Mouse (Mus musculus): ENCODE measurements around the gene Gmppb. TPM values are rescaled to one million over a fixed set of nuclear protein-coding genes. Genes with fewer than 3 reads are reported as not detected.

The Gmppb gene
- total RNA-seq, 2 experiments from 2014 or later = 10.5 to 10.6 TPM

DNA sequence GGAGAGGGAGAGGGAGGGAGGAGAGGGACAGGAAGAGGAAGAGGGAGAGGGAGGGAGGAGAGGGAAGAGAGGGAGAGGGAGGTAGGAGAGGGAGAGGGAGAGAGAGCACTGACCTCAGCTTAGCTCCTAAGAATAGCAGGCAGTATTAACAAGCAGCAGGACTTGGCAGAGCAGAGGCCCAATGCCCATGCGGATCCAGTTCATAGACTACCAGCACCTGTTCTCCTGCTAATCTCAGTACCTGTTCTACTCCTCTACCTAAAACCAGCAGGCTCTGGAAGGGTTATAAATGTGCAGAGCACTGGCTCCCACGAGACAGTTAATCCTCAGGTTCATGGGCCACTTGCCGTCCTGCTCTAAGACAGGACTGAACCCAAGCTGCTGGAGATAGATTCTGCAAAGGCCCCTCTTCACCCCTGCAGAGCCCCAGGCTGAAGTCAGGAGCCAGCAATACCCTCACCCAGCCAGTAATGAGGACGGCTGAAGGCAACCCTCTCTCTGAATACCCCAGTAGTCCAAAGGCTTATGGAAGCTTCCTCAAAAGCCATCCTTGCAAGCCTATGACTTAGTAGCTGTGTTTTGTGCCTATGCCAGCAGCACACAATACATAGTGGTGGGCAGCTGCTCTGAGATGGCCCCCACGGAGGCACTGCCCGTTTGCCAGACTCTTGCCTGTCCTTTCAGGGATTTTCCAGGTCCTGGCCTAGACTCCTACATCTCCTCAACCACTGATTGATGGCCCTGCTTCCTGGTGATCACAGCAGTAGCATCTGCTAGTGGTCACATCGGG lies 24.3 kb downstream of the Gmppb start:
- peak in 1 of 2 experiments; percentile 57 for DNase-seq

DNA sequence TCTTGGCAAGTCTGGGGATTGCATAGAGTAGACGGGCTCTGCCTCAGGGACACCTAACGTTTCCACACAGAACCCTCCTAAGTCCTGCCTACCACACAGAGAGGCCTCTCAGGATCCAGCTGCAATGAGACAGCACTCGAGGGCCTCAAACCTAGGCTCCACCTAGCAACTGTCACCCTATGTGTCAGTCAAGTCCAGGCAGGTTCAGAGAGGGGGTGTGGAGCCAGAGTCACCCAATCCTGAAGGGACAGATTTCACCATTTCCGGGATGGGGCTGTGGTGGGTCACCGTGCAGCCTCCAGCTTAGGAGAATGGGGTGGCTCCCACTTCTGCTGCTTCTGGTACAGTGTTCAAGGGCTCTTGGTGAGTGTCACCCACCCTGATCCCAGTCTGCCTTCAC lies 31.1 kb downstream of the Gmppb start, which contains the start of gene Mst1:
TSS of gene Mst1 (plus strand) at position 269 of the 400 bp plus-strand sequence.
- no peak for DNase-seq

DNA sequence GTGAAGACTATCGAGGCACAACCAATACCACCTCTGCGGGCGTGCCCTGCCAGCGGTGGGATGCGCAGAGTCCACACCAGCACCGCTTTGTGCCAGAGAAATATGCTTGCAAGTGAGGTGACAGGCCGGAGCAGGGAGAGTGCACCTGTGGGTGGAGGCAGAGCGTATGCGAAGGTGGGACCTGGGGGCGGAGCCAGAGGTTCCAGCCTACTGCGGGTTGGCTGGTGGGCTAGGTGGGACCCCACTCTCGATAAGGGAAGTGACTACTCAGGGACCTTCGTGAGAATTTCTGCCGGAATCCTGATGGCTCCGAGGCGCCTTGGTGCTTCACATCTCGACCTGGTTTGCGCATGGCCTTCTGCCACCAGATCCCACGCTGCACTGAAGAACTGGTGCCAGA lies 33.5 kb downstream of the Gmppb start:
- no peak for DNase-seq

DNA sequence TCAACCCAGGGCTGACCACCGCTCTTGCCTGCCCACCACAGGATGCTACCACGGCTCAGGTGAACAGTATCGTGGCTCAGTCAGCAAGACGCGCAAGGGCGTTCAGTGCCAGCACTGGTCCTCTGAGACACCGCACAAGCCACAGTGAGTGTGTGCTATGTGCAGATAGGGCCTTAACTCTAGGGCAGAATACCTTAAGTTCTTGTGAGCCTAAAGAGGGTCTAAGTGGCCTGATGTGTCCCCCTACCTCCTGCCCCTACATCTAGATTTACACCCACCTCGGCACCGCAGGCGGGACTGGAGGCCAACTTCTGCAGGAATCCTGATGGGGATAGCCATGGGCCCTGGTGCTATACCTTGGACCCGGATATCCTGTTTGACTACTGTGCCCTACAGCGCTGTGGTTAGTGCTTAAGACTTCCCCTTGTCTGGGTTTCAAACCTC lies 34.0 kb downstream of the Gmppb start, which contains the start of gene Rnf123:
TSS of gene Rnf123 (minus strand) at position 359 of the 444 bp plus-strand sequence.
- no peak for DNase-seq

DNA sequence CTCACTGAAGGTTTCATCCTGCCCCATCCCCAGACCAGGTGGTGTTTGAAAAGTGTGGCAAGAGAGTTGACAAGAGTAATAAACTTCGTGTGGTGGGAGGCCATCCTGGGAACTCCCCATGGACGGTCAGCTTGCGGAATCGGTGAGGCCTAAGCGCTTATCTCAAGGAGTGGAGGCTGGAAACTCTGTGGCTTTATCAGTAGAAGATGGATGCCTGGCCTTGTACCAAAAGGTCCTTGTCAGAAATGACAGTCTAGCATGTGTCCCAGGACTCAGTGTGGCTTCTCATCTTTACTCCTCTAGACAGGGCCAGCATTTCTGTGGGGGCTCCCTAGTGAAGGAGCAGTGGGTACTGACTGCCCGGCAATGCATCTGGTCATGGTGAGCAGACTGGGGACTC lies 34.5 kb downstream of the Gmppb start:
- no peak for DNase-seq

DNA sequence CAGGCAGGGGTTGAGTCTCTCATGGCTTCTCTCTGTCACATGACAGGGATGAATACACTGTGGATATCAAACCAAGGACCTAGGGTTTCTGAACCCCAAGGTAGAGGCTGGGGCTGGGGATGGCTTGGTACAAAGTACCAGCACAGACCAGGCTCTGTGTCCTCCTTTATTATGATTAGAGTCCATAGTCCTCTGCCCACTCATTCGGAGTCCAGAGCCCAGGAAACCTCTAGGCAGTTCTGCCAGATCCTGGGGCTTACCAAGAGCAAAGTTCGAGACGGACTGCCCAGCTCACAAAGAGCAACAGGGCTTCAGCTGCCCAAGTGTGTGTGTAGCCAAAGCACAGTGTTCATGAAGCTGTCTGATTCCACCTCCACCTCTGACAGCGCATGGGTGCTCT lies 36.2 kb downstream of the Gmppb start:
- no peak for DNase-seq

DNA sequence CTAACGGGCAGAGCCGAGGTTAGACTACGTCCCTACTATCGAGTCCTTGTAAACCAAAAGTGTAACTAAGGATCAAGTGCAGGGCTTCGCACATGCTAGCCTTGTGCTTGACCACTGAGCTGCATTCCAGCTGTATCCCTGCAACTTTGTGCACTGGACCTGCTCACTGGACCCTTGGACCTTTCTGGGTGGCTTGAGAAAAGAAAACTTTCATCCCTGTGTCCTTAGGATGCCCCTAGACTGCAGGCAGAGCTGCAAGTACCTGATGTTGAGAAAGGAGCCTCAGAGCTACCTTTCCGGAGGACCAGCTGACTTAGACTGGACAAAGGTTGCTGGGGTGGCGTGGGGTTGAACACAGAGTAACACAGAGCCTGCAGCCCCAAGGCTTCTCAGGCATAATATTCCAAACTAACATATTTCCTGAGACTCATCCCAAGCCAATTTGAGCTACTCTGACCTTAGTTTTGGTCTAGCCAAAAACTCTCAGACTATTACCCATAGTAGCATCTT lies 41.6 kb downstream of the Gmppb start:
- no peak for DNase-seq

DNA sequence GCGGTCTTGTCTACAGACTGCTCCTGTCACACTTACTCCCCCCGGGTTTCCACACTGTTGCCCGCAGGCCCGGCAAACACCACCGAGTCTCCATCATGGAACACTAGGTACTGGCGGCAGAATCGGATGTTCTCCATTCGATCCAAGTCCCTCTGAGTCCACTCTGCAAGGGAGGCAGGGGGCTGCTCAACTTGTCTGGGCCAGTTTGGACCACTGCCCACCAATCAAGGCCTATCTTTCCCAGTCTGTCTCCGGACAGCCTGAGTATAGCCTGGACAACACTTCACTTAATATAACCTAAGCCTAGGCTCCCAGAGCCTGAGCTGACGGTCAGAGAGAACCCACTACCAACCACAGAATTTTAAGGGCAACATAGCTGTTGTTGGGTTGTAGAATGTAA lies 44.5 kb downstream of the Gmppb start:
- DNase-seq = no peak

DNA sequence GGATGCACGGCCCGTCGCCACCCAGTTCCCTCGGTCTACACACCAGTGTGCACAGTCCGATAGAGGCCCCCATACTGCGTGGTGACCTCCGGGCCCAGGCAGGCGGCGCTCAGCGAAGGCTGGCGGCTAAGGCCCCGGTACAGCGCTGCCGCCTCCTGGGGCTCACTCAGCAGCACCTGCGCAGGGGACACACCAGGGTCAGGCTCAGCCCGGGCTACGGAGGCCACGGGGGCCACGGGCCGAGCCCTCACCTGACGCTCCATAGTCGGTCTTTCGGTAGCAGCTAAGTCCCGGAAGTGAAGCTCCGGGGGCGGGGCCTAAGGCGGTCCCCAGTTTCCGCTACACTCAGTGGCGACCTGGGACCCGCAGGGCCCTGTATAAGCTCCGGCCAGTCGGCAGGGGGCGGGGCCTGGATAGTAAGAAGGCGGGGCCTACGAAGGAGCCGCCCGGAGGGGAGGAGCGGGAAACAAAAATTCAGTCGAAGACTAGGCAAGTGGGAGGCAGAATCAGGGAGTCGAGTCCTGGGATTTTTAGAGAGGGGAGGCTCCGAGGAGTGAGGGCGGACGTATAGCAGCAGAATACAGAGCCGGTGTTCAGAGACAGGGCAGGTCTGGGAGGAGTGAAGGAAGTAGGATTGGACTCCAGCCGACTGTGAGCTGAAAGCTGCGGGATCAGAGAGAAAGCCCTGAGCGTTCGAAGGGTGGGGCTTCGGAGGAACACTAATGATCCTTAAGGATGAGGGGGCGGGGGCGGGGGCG lies 45.3 kb downstream of the Gmppb start, which contains the start of gene Apeh:
TSS of gene Apeh (minus strand) at position 423 of the 758 bp plus-strand sequence.
- DNase-seq = peak; percentile 96

DNA sequence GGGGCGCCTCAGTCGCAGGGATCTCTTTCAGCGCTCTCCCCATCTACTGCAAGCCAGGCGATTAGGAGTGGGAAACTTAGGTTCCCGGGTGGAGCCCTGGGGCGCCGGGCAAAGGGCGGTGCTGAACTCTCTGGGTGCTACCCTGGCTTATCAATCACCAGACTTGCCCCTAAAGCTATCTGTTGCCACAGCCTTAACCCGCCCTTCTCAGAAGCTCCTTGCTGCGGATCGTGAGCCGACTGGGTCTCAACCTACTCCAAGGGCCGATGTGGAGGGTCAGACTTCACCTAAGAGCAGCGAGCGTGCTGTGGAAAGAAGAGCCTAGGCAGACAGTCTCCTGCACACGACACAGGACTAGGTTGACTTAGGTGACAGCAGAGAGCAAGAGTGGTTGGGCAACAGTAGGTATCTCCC lies 46.0 kb downstream of the Gmppb start:
- peak; percentile 34 to 57 for DNase-seq

DNA sequence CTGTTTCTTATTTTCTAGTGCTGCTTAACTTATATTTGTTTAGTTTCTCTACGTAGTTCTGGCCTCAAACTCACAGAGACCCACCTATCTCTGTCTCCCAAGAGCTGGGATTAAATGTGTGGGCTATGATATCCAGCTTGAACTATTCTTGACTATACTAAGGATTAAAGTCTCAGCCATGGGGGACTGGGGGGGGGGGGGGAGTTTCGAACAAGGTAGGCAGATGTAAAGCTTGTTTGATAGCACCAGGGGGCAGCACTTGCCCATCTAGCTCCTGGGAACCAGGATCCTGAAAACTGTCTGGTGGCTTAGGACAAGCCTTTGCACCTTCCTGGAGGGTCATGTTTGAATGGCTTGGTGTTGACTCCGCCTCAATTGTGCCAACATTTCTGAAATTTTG lies 46.5 kb downstream of the Gmppb start:
- peak; percentile 66 to 76 for DNase-seq

DNA sequence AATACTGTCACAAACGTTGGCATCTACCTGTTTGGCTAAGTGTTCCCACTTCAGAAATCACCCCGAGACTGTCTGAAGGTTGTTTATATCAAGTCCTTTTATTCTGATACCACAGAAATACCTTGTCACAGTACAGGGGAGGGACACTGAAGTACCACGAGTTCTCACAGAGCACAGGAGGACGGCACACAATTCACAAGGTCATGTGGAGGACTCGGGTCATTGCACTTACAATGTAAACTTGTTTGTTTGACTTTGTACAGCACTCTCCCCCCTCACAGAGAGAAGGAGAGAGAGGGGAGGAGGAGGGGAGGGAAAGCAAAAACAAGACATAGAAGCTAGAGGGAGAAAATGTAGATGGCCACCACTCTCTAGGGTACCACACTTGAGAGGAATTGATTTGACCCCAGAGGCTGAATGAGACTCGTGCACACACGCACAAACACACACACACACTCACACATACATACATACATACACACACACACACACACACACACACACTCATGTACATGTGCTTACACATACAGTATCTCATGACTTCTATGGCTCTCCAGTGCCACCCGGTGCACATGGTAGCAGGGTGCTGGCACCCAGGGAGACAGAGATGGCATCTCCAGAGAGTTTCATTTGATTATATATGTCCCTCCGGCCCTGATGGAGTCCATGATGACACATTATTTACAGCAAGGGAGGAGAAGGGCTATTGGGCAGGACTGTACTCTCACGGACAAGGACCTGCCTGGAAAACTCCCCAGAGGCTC lies 47.1 kb downstream of the Gmppb start:
- DNase-seq = no peak

DNA sequence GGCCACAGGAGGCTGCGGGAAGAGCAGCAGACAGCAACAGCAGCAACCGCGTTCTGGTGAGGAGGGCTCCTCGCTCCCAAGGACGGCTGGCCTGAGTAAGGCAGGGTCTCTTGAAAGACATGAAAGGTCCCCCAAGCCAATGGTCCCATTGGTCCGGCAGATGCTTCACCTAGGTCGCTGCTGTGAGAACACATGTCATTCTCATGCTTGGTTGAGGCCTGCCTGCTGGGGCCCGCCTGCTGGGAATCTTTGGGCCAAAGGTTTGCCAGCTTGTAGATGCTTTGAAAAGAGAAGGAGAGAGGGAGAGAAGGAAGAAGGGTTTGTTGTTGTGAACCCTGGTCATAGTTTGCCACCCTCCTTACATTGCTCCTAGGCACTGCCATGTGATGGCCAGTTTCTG lies 50.6 kb downstream of the Gmppb start:
- no peak for DNase-seq

Small RNA genes lying within 50 kb of the gene (microRNA-seq; reads per million reads assigned to microRNA genes)
- 0 reads per million in 2 experiments for gene Mir7088

Other genes starting within 250 kb of the Gmppb start
- 10 to 100 TPM; 25.1 to 25.2 TPM for gene Rbm6, start 176.0 kb upstream of the Gmppb start, total RNA-seq (2021)
- gene Mon1a, start 161.1 kb upstream of the Gmppb start, total RNA-seq (2021) = 10 to 100 TPM; 10.0 to 10.3 TPM
- gene Mst1r, start 142.4 kb upstream of the Gmppb start, total RNA-seq (2021) = 1 to 10 TPM; 2.3 to 3.1 TPM
- gene Actl11, start 120.8 kb upstream of the Gmppb start, total RNA-seq (2021) = not detected
- not detected for gene Camkv, start 113.6 kb upstream of the Gmppb start, total RNA-seq (2021)
- gene Traip, start 99.1 kb upstream of the Gmppb start, total RNA-seq (2021) = 1 to 10 TPM in 1 of 2 experiments, under 1 TPM in 1; 0.35 to 1.0 TPM
- 10 to 100 TPM; 12.3 to 15.6 TPM for gene Uba7, start 73.7 kb upstream of the Gmppb start, total RNA-seq (2021)
- gene Gm20661, start 66.2 kb upstream of the Gmppb start, total RNA-seq (2021) = under 1 TPM in 1 of 2 experiments, not detected in 1; 0.37 TPM
- gene Inka1, start 63.4 kb upstream of the Gmppb start, total RNA-seq (2021) = 1 to 10 TPM; 6.1 to 8.4 TPM
- 1 to 10 TPM in 1 of 2 experiments, not detected in 1; 2.7 TPM for gene Cdhr4, start 56.7 kb upstream of the Gmppb start, total RNA-seq (2021)
- gene Gm20662, start 52.9 kb upstream of the Gmppb start, total RNA-seq (2021) = 1 to 10 TPM; 1.1 to 1.4 TPM
- 10 to 100 TPM; 30.4 to 32.0 TPM for gene Ip6k1, start 46.7 kb upstream of the Gmppb start, total RNA-seq (2021)
- gene Amigo3, start 3.9 kb downstream of the Gmppb start, total RNA-seq (2021) = 1 to 10 TPM; 1.4 to 1.8 TPM
- under 1 TPM in 1 of 2 experiments, not detected in 1; 0.36 TPM for gene Mst1, start 31.2 kb downstream of the Gmppb start, total RNA-seq (2021)
- gene Rnf123, start 34.1 kb downstream of the Gmppb start, total RNA-seq (2021) = 10 to 100 TPM; 83.4 to 86.8 TPM
- 10 to 100 TPM; 37.4 to 48.3 TPM for gene Apeh, start 45.4 kb downstream of the Gmppb start, total RNA-seq (2021)
- gene Bsn, start 141.1 kb downstream of the Gmppb start, total RNA-seq (2021) = under 1 TPM; 0.02 to 0.08 TPM
- gene Dag1, start 214.7 kb downstream of the Gmppb start, total RNA-seq (2021) = 100 to 1,000 TPM; 290 to 300 TPM
- gene Nicn1, start 241.2 kb downstream of the Gmppb start, total RNA-seq (2021) = 10 to 100 TPM; 22.2 to 25.6 TPM
- 1 to 10 TPM; 5.0 to 5.8 TPM for gene Amt, start 247.6 kb downstream of the Gmppb start, total RNA-seq (2021)

Measured in heart, adult 18-20 months (tissue).